Mouse (Mus musculus): ENCODE measurements at regions not wholly inside any gene's neighbourhood (a gene's known extent, or its start where the extent isn't known, plus 50 kb on each side); places are given as distances from the start of the nearest gene placed in this dataset.

DNA sequence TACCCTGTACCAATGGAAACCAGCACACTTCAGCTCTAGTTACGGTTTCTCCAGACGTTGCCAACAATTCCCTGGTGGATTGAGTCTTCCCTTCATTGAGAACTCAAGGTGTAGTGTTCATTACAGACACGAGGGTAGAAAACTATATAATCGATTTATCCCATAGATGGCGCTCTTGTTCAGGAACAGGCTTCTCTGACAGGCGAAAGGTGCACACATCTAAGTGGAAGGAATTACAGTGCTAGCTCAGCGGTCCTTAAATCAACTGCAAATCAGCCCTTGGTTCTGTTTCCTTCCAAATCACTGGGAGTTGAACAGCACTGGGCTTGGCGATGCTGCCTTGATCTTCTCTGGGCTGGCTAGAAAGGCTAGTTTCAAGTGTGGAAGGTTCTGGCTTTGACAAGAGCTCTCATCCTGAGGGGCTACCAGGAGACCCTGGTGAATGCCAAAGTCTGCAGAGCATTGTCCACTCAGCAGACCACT, 161.1 kb downstream of the March11 start:
- DNase-seq: peak; percentile 26

- no peak for DNase-seq
Measured at GRCm38 (mm10) chr15:26487378-26487777, 178.5 kb downstream of the March11 start.

Measured in adrenal gland, adult 2 months (tissue).